Mouse (Mus musculus) ES-E14 (cell line): Measurements from ENCODE around the gene Foxp2. TPM values are rescaled to one million over a fixed set of nuclear protein-coding genes. Genes with fewer than 3 reads are reported as not detected.

Source experiments
- DNase-seq: peaks from one replicate; pipeline ENCODE4 v3.0.0-alpha.2; 2013; ENCODE audit warnings: low read depth, low spot score
- H3K27ac ChIP-seq: 2 replicates; pipeline ENCODE4 v1.5.1; 2012; ENCODE audit warnings: low read depth, mild to moderate bottlenecking, low read length, moderate library complexity, mixed read lengths; ENCODE audit not compliant: poor library complexity, insufficient read depth, severe bottlenecking
- H3K36me3 ChIP-seq: 2 replicates; pipeline ENCODE4 v1.6.1; 2012; ENCODE audit warnings: mild to moderate bottlenecking, low read length, moderate library complexity, mixed read lengths; ENCODE audit not compliant: control insufficient read depth, poor library complexity, insufficient read depth, severe bottlenecking
- H3K4me1 ChIP-seq, 2 experiments: fragments of 150-350 bp in 1 of 2; sonication (generic) in 1 of 2; 2 replicates each; pipeline ENCODE4 v1.6.1; 2012; ENCODE audit warnings: low read length in 2 of 2, mild to moderate bottlenecking in 1 of 2, mixed read lengths in 1 of 2; ENCODE audit not compliant: control insufficient read depth in 2 of 2, insufficient read depth in 2 of 2, poor library complexity in 1 of 2
- H3K4me3 ChIP-seq, 2 experiments: fragments of 150-350 bp in 1 of 2; sonication (generic) in 1 of 2; 2 replicates each; pipeline ENCODE4 v1.5.1; 2012; ENCODE audit warnings: low read length in 2 of 2, low read depth in 1 of 2, mild to moderate bottlenecking in 1 of 2, mixed read lengths in 1 of 2; ENCODE audit not compliant: insufficient read depth in 1 of 2, poor library complexity in 1 of 2, severe bottlenecking in 1 of 2
- H3K9ac ChIP-seq: 2 replicates; pipeline ENCODE4 v1.6.1; 2012; ENCODE audit warnings: low read depth, mild to moderate bottlenecking, low read length, mixed read lengths; ENCODE audit not compliant: poor library complexity, insufficient read depth, severe bottlenecking
- H3K9me3 ChIP-seq: fragments of 150-350 bp; sonication (generic); 2 replicates; pipeline ENCODE4 v1.6.1; 2012; ENCODE audit warnings: low read depth, mild to moderate bottlenecking, low read length; ENCODE audit not compliant: control insufficient read depth, insufficient read depth
- CHD2 ChIP-seq: IDR thresholded peaks from 2 replicates; pipeline ENCODE4 v1.6.1; 2014; ENCODE audit warnings: mild to moderate bottlenecking, low read depth, low read length, inconsistent platforms
- HCFC1 ChIP-seq: IDR thresholded peaks from 2 replicates; pipeline ENCODE4 v1.6.1; 2012; ENCODE audit warnings: low read length, inconsistent platforms, borderline replicate concordance; ENCODE audit not compliant: insufficient read depth
- MAFK ChIP-seq: IDR thresholded peaks from 2 replicates; pipeline ENCODE4 v1.6.1; 2014; ENCODE audit warnings: mild to moderate bottlenecking, low read depth, low read length, inconsistent platforms; ENCODE audit not compliant: insufficient read depth
- ZC3H11A ChIP-seq: IDR thresholded peaks from 2 replicates; pipeline ENCODE4 v1.6.1; 2012; ENCODE audit warnings: low read depth, mild to moderate bottlenecking, inconsistent platforms, low read length, borderline replicate concordance
- ZNF384 ChIP-seq: IDR thresholded peaks from 2 replicates; pipeline ENCODE4 v1.6.1; 2012; ENCODE audit warnings: low read depth, low read length, inconsistent platforms
- in situ Hi-C, 2 experiments: fragments of 600-800 bp; cut with MboI; formaldehyde crosslinking; loops; one replicate each; pipeline ENCODE4 v1.15.1; 2025; ENCODE audit warnings: low sequenced_read_pairs in 2 of 2, inconsistent platforms in 1 of 2; ENCODE audit not compliant: unreplicated experiment in 2 of 2
- total RNA-seq: library from RNA; depleted of rRNA; stranded (reverse); fragments of 300-350 nt; gene quantifications from 2 replicates; pipeline ENCODE4 v1.2.3, GENCODE M21; 2012

Foxp2 gene
- total RNA-seq, 1 experiment: 0.09 TPM

- Histone ChIP-seq H3K4me1 (no peaks in the 10 kb centered on the region), H3K27ac (no peak overlapping the region), H3K9ac (no peak overlapping the region), H3K9me3 (no peaks in the 10 kb centered on the region), H3K36me3 (no peaks in the 10 kb centered on the region), H3K4me3 (no peak overlapping the region)
- in situ Hi-C loops: no loop called here
- TF ChIP-seq ZC3H11A: no peak
- no peak for TF ChIP-seq CHD2
- no peak for TF ChIP-seq MAFK
- TF ChIP-seq HCFC1: no peak
- no peak for TF ChIP-seq ZNF384
- DNase-seq: no peak
Measured at GRCm38 (mm10) chr6:14952731-14953130, 51.6 kb downstream of the Foxp2 start.

GRCm38 (mm10) chr6:14977042-14977441 is 75.9 kb downstream of the Foxp2 start:
- Histone ChIP-seq H3K4me1 (no peaks in the 10 kb centered on the region), H3K27ac (no peak overlapping the region), H3K9ac (no peak overlapping the region), H3K9me3 (no peaks in the 10 kb centered on the region), H3K4me3 (no peak overlapping the region), H3K36me3 (no peaks in the 10 kb centered on the region)
- TF ChIP-seq CHD2: no peak
- TF ChIP-seq ZC3H11A: no peak
- no peak for TF ChIP-seq MAFK
- in situ Hi-C loops: no loop called here
- no peak for DNase-seq

GRCm38 (mm10) chr6:14978201-14978600 is 77.1 kb downstream of the Foxp2 start:
- H3K9ac ChIP-seq: no peak overlapping the region
- H3K4me1 ChIP-seq: no peaks in the 10 kb centered on the region
- no peak overlapping the region for H3K27ac ChIP-seq
- TF ChIP-seq MAFK (no peak), ZNF384 (no peak), HCFC1 (no peak), CHD2 (no peak), ZC3H11A (no peak)
- H3K9me3 ChIP-seq: no peaks in the 10 kb centered on the region
- in situ Hi-C loops: no loop called here
- DNase-seq: no peak
- H3K4me3 ChIP-seq: no peak overlapping the region
- no peaks in the 10 kb centered on the region for H3K36me3 ChIP-seq

- no peak overlapping the region for H3K9ac ChIP-seq
- no peak for DNase-seq
- TF ChIP-seq CHD2 (no peak), ZC3H11A (no peak), ZNF384 (no peak), MAFK (no peak), HCFC1 (no peak)
Measured at GRCm38 (mm10) chr6:15008113-15008512, 107.0 kb downstream of the Foxp2 start.

GRCm38 (mm10) chr6:15028488-15028887 is 127.3 kb downstream of the Foxp2 start:
- no peak overlapping the region for H3K27ac ChIP-seq
- H3K9me3 ChIP-seq: no peaks in the 10 kb centered on the region
- H3K4me1 ChIP-seq: no peaks in the 10 kb centered on the region
- DNase-seq: no peak
- no peaks in the 10 kb centered on the region for H3K36me3 ChIP-seq
- in situ Hi-C loops: no loop called here
- no peak for TF ChIP-seq CHD2
- no peak for TF ChIP-seq ZC3H11A
- TF ChIP-seq MAFK: no peak
- no peak for TF ChIP-seq ZNF384
- TF ChIP-seq HCFC1: no peak
- H3K9ac ChIP-seq: no peak overlapping the region
- no peak overlapping the region for H3K4me3 ChIP-seq

More at GRCm38 (mm10) chr6:15008113-15008512, 107.0 kb downstream of the Foxp2 start:
- H3K36me3 ChIP-seq: no peaks in the 10 kb centered on the region
- no peaks in the 10 kb centered on the region for H3K4me1 ChIP-seq
- H3K27ac ChIP-seq: no peak overlapping the region
- no peak overlapping the region for H3K4me3 ChIP-seq
- no peaks in the 10 kb centered on the region for H3K9me3 ChIP-seq
- in situ Hi-C loops: no loop called here
